Mouse (Mus musculus): ENCODE measurements around the gene Dmbx1.

- TF ChIP-seq CTCF (conservative IDR thresholded peaks at IDR 0.05; ENCODE audit: low read length) (no peak), NANOG (IDR thresholded peaks at IDR 0.05; ENCODE audit: borderline replicate concordance, low read length) (no peak), POU5F1 (IDR thresholded peaks at IDR 0.05; ENCODE audit: borderline replicate concordance, low read length) (no peak)
Measured at GRCm38 (mm10) chr4:115884022-115884421, 55.7 kb downstream of the Dmbx1 start, which contains the start of gene Kncn.
